Mouse (Mus musculus): ENCODE data around the gene Pask. TPM values are rescaled to one million over a fixed set of nuclear protein-coding genes. Genes with fewer than 3 reads are reported as not detected.

Gene Pask
- polyA plus RNA-seq, 1 experiment: 1.6 TPM

DNA sequence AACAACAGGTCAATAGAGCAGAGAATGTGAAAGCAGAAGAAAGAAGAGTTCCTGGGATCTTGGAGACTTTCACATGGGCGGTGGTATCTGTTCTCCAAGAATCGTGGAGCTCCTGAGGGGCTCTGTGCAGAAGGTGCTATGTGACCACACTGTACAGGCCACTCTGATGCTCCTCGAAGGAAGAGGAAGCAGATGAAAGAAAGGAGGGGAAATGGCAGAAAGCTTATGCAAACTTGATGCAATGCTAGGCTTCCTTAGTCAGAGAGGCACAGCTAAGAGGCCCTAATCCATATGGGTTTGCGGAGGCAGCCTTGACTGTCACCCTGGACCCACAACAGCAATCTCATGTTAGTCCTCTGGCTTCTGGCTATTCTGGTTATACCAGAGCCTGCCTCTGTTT is 52.3 kb downstream of the Pask start:
- TF ChIP-seq POLR2A (IDR thresholded peaks at IDR 0.05; ENCODE audit: low read depth, low read length) (no peak), CTCF (IDR thresholded peaks at IDR 0.05; ENCODE audit: extremely low read depth, insufficient read length, insufficient replicate concordance, low read depth, low read length) (no peak)
- H3K4me1 ChIP-seq (ENCODE audit: control insufficient read depth, insufficient read depth, insufficient read length, low read length): peaks cover 3% of the 10 kb centered on the region; the same call in 1 of the 2 replicates
- no peak overlapping the region for H3K27ac ChIP-seq (ENCODE audit: insufficient read depth, low read depth, low read length)
- H3K4me3 ChIP-seq (ENCODE audit: low read depth, low read length): no peak overlapping the region
- H3K36me3 ChIP-seq (ENCODE audit: control insufficient read depth, insufficient read depth, low read length): peaks cover 3% of the 10 kb centered on the region; the same call in 1 of the 2 replicates
- H3K27me3 ChIP-seq (ENCODE audit: control insufficient read depth, insufficient read depth, low read length): no peaks in the 10 kb centered on the region
- 78% methylated on average over 4 of the region's 4 CpGs for WGBS

DNA sequence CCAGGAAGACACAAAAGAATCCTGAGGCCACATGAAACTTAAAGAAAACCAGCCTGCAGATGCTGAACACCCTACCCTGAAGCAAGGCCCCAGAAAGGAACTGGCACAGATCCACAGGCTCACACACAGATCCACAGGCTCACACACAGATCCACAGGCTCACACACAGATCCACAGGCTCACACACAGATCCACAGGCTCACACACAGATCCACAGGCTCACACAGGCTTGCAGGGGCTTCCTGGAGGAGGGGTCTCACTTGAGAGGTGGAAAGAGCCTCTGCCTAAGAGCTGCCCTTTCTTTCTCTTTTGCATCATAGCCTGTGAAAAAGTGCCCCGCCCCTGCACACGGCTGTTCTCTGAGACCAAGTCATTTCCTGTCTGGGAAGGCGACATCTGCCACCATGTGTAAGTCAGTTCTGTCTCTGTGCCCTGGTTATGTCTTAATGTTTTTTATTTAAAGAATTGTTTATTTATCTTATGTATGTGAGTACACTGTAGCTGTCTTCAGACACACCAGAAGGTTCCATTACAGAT is 53.5 kb downstream of the Pask start:
- Histone ChIP-seq H3K4me1 (ENCODE audit: control insufficient read depth, insufficient read depth, insufficient read length, low read length) (peaks cover 3% of the 10 kb centered on the region; the same call in 1 of the 2 replicates), H3K36me3 (ENCODE audit: control insufficient read depth, insufficient read depth, low read length) (no peaks in the 10 kb centered on the region), H3K27me3 (ENCODE audit: control insufficient read depth, insufficient read depth, low read length) (no peaks in the 10 kb centered on the region), H3K27ac (ENCODE audit: insufficient read depth, low read depth, low read length) (no peak overlapping the region), H3K4me3 (ENCODE audit: low read depth, low read length) (no peak overlapping the region)
- TF ChIP-seq POLR2A (IDR thresholded peaks at IDR 0.05; ENCODE audit: low read depth, low read length): no peak
- no peak for TF ChIP-seq CTCF (IDR thresholded peaks at IDR 0.05; ENCODE audit: extremely low read depth, insufficient read length, insufficient replicate concordance, low read depth, low read length)
- WGBS: 29% methylated on average over 3 of the region's 3 CpGs

DNA sequence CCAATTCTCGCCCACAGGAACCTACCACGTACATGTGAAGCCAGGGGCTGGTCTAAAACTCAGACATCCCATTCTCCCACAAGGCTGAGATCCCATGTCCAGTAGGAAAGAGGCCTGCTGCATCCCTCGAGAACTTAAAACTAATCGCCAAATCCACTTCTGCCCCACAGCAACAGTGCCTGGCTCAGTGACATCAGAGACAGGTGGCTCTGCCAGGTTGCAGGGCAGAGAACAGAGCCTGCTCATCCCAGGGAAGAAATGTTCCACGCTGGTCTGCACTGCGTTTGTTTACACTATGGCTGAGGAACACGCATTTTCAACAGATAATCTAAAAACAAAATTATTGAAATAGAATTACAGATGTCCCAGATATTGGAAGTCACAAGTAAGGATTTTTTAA is 66.2 kb downstream of the Pask start:
- H3K4me1 ChIP-seq (ENCODE audit: control insufficient read depth, insufficient read depth, insufficient read length, low read length): peaks cover 3% of the 10 kb centered on the region; the same call in 1 of the 2 replicates
- TF ChIP-seq POLR2A (IDR thresholded peaks at IDR 0.05; ENCODE audit: low read depth, low read length) (no peak), CTCF (IDR thresholded peaks at IDR 0.05; ENCODE audit: extremely low read depth, insufficient read length, insufficient replicate concordance, low read depth, low read length) (no peak)
- no peak overlapping the region for H3K27ac ChIP-seq (ENCODE audit: insufficient read depth, low read depth, low read length)
- WGBS: 68% methylated on average over 7 of the region's 7 CpGs
- H3K4me3 ChIP-seq (ENCODE audit: low read depth, low read length): no peak overlapping the region
- H3K27me3 ChIP-seq (ENCODE audit: control insufficient read depth, insufficient read depth, low read length): no peaks in the 10 kb centered on the region
- H3K36me3 ChIP-seq (ENCODE audit: control insufficient read depth, insufficient read depth, low read length): no peaks in the 10 kb centered on the region

DNA sequence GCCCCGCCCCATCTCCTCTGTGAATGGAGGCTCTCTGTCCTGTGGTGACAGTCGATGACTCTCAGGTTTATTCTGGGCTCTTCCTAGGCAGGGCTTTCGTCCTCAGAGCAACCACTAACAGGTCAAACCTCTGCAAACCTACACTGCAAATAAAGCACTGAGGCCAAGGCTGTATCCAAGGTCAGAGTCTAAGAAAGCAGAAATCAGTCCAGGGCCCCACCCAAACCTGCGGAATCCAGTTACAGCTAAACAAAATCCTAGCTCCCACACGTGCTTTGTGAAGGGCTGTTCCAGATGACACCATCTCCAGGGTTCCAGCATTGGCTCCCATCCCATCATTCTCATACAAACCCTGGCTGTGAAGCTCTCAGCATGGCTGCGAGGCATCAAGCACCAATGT is 67.7 kb downstream of the Pask start:
- no peak overlapping the region for H3K4me3 ChIP-seq (ENCODE audit: low read depth, low read length)
- H3K4me1 ChIP-seq (ENCODE audit: control insufficient read depth, insufficient read depth, insufficient read length, low read length): peaks cover 3% of the 10 kb centered on the region; the same call in 1 of the 2 replicates
- no peaks in the 10 kb centered on the region for H3K36me3 ChIP-seq (ENCODE audit: control insufficient read depth, insufficient read depth, low read length)
- no peaks in the 10 kb centered on the region for H3K27me3 ChIP-seq (ENCODE audit: control insufficient read depth, insufficient read depth, low read length)
- 41% methylated on average over 6 of the region's 6 CpGs for WGBS
- no peak overlapping the region for H3K27ac ChIP-seq (ENCODE audit: insufficient read depth, low read depth, low read length)
- no peak for TF ChIP-seq CTCF (IDR thresholded peaks at IDR 0.05; ENCODE audit: extremely low read depth, insufficient read length, insufficient replicate concordance, low read depth, low read length)
- no peak for TF ChIP-seq POLR2A (IDR thresholded peaks at IDR 0.05; ENCODE audit: low read depth, low read length)

GRCm38 (mm10) chr1:93272409-93272821 is 70.9 kb downstream of the Pask start:
- no peak overlapping the region for H3K27ac ChIP-seq (ENCODE audit: insufficient read depth, low read depth, low read length)
- no peak for TF ChIP-seq CTCF (IDR thresholded peaks at IDR 0.05; ENCODE audit: extremely low read depth, insufficient read length, insufficient replicate concordance, low read depth, low read length)
- TF ChIP-seq POLR2A (IDR thresholded peaks at IDR 0.05; ENCODE audit: low read depth, low read length): no peak
- H3K4me3 ChIP-seq (ENCODE audit: low read depth, low read length): no peak overlapping the region
- H3K27me3 ChIP-seq (ENCODE audit: control insufficient read depth, insufficient read depth, low read length): no peaks in the 10 kb centered on the region
- peaks cover 3% of the 10 kb centered on the region; the same call in 1 of the 2 replicates for H3K4me1 ChIP-seq (ENCODE audit: control insufficient read depth, insufficient read depth, insufficient read length, low read length)
- 5% methylated on average over 16 of the region's 16 CpGs for WGBS
- H3K36me3 ChIP-seq (ENCODE audit: control insufficient read depth, insufficient read depth, low read length): no peaks in the 10 kb centered on the region

- TF ChIP-seq POLR2A (IDR thresholded peaks at IDR 0.05; ENCODE audit: low read depth, low read length) (no peak), CTCF (IDR thresholded peaks at IDR 0.05; ENCODE audit: extremely low read depth, insufficient read length, insufficient replicate concordance, low read depth, low read length) (no peak)
- H3K4me3 ChIP-seq (ENCODE audit: low read depth, low read length): no peak overlapping the region
- 51% methylated on average over 6 of the region's 6 CpGs for WGBS
- H3K4me1 ChIP-seq (ENCODE audit: control insufficient read depth, insufficient read depth, insufficient read length, low read length): peaks cover 3% of the 10 kb centered on the region; the same call in 1 of the 2 replicates
- H3K36me3 ChIP-seq (ENCODE audit: control insufficient read depth, insufficient read depth, low read length): no peaks in the 10 kb centered on the region
- H3K27ac ChIP-seq (ENCODE audit: insufficient read depth, low read depth, low read length): no peak overlapping the region
- no peaks in the 10 kb centered on the region for H3K27me3 ChIP-seq (ENCODE audit: control insufficient read depth, insufficient read depth, low read length)
Observed at GRCm38 (mm10) chr1:93271751-93272150, 71.5 kb downstream of the Pask start.

DNA sequence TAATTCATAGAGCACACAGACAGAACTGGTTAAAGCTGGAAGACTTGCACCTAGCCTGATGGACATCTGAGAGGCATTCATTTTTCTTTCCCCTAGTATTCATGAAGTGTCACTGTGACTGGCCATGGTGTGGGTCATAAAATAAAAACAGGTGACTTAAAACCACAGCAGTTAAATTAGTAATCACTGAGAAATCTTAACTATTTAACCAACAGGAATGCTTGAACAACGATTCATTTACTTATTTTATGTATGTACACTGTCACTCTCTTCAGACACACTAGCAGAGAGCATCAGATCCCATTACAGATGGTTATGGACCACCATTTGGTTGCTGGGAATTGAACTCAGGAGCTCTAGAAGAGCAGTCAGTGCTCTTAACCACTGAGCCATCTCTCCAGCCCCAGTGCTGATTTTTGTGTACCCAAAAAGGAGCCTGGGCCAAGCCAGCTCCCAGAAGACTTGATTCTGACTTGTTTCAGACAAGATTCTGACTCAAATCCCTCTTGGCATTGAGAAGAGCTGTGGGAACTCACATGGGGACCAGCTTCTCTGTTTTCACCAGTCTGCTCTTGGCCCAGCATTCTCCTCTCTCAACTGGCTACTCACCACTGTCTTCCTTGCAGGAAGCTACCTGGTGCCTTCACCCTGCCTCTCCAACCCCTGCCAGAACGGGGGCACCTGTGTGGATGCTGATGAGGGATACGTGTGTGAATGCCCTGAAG is 72.6 kb downstream of the Pask start:
- Histone ChIP-seq H3K4me1 (ENCODE audit: control insufficient read depth, insufficient read depth, insufficient read length, low read length) (peaks cover 3% of the 10 kb centered on the region; the same call in 1 of the 2 replicates), H3K27me3 (ENCODE audit: control insufficient read depth, insufficient read depth, low read length) (no peaks in the 10 kb centered on the region), H3K36me3 (ENCODE audit: control insufficient read depth, insufficient read depth, low read length) (no peaks in the 10 kb centered on the region), H3K27ac (ENCODE audit: insufficient read depth, low read depth, low read length) (no peak overlapping the region), H3K4me3 (ENCODE audit: low read depth, low read length) (no peak overlapping the region)
- WGBS: 64% methylated on average over 3 of the region's 3 CpGs
- no peak for TF ChIP-seq POLR2A (IDR thresholded peaks at IDR 0.05; ENCODE audit: low read depth, low read length)
- TF ChIP-seq CTCF (IDR thresholded peaks at IDR 0.05; ENCODE audit: extremely low read depth, insufficient read length, insufficient replicate concordance, low read depth, low read length): no peak

Data from small intestine, adult 2 months (tissue).